Mouse (Mus musculus) ES-Bruce4 (cell line): ENCODE measurements around the gene Ints6.

Experiments used
- CTCF ChIP-seq: IDR thresholded peaks from one replicate; pipeline ENCODE4 v1.8.1; 2011; ENCODE audit warnings: low read depth, low read length
- EP300 ChIP-seq: IDR thresholded peaks from 2 replicates; pipeline ENCODE4 v1.6.1; 2011; ENCODE audit warnings: low read depth, low read length; ENCODE audit not compliant: insufficient read depth

GRCm38 (mm10) chr14:62662381-62662780 is 98.6 kb downstream of the Ints6 start:
- TF ChIP-seq CTCF (no peak), EP300 (no peak)
